Mouse (Mus musculus): ENCODE results near the gene Akr1a1.
"Not testable (repeated sequence)": the region's sequence is repeated elsewhere in the genome, so short reads cannot be mapped to it uniquely, and the experiment has no call there.

Gene Akr1a1

DNA sequence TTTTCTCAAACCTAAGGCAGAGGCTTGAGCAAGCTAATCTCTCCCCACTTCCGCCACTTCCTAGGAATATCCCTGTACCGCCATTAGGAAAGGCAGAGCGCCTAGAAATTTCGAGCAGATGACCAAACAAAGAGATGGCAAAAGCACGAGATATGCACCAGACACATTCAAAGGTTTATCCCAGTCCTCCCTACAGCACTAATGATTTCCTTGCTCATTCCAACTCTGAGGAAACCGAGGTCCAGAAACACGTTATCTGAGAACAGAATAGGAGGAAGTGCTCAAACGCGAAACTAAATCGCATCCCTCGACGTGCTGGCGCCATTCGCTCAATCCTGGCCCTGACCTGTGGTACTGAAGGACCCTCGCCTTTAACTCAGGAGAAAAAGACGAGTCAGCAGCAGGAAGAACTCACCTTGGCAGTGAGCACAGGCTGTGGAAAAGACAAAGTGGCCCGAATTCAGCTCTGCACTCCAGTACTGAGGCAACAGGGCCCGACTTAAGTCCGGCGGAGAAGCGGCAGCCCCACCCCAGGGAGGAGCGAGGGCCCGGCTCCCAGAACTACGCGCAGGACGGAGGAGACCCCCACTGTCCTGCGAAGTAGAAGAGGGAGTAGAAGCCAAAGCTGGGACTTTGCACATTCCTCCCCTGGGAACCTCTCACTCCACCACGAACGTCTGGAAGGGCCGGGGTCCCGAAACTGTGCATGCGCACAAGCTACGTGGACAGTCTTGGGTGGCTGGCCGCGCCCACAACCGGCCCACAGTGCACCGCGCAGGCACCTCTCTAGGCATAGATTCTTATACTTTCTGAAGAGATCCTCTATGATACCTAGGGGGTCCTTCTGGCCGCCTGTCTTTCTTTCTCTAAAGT, at the start of gene Akr1a1:
Gene Akr1a1 (minus strand): TSS at position 757 of the 873 bp plus-strand sequence.
- DNase-seq (ENCODE audit: low spot score): peak; percentile 95

GRCm38 (mm10) chr4:116700964-116701363, 49.5 kb upstream of the Akr1a1 start:
- DNase-seq (ENCODE audit: low spot score): no peak

- DNase-seq (ENCODE audit: low spot score): no peak
Observed at GRCm38 (mm10) chr4:116698693-116699342, 47.3 kb upstream of the Akr1a1 start.

DNA sequence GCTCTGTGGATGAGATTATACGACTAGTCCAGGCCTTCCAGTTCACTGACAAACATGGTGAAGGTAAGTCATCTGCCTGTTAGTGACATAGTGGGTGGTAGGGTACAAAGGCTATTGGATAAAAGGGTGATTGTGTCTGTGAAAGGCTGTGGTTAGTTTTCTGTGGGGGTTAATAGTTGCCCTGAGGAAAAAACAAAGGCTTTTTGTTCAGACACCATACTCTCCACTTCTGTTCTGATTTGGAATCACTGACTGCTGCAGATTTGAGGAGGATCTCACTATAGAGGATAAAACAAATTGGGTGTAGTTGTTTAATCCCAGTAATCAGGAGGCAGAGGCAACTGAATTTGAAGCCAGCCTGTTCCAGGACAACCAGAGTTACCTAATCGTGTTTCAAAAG, 42.3 kb upstream of the Akr1a1 start:
- DNase-seq (ENCODE audit: low spot score): no peak

DNA sequence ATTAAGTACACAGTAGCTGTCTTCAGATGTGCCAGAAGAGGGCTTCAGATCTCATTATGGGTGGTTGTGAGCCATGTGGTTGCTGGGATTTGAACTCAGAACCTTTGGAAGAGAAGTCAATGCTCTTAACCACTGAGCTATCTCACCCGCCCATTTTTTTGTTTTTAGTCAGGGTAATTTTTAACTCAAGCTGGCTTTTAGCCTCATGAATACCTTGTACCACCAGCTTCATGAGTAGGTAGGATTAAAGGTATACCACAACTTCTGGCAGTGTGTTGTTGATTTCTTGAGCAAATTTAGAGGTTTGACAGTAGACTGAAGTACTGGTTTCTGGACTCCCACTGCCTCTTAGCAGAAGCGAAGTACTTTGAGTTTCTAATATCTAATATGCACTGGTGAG, 40.7 kb upstream of the Akr1a1 start:
- no peak for DNase-seq (ENCODE audit: low spot score)

DNA sequence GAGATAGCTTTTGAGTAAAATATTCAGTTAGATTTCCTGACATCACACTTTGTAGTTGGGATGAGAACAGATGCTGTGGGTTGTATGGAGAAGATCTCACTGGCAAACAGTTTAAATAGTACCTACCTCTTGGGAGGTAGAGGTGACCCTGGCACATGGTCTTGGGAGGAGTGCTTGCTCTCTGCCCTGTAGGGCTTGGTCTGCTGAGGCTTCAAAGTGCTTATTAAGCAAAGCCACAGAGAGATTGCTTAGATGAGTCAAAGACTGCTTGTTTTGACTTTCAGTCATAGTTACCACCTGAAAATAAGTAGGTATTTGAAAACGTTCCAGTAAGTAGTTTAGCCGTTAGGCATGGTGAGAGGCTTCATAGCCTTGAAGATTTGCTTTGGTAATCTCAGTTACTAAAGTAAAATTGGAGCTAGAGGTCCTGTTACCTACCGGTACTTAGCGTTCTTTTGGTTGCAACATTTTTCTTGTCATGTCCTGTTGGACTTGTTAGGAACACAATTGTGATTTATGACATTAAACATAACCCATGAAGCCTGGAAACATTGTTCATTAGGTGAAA, 37.9 kb upstream of the Akr1a1 start:
- no peak for DNase-seq (ENCODE audit: low spot score)

DNA sequence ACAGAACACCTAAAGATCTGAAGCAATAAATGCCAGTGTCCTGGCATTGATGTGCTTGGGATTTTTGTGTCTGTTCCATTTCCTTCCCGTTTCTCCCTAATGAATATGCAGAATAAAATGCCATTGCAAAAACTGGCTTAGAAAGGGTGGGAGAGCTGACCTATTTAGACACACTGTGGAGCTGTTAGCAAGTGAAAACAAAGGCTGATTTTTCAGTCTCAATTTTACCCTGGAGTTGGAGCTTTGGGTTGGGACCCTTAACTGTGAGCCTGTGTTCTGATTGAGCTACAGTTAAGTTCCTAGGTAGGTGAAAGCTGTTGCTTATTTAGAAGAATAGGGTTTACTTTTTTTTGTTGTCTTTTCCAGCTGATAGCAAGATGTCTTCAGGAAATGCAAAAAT, 35.6 kb upstream of the Akr1a1 start:
- no peak for DNase-seq (ENCODE audit: low spot score)

GRCm38 (mm10) chr4:116685402-116686061, 34.1 kb upstream of the Akr1a1 start, which contains the start of gene Prdx1:
Gene Prdx1 (plus strand): TSS chr4:116685544.
- DNase-seq (ENCODE audit: low spot score): peak; percentile 96

DNA sequence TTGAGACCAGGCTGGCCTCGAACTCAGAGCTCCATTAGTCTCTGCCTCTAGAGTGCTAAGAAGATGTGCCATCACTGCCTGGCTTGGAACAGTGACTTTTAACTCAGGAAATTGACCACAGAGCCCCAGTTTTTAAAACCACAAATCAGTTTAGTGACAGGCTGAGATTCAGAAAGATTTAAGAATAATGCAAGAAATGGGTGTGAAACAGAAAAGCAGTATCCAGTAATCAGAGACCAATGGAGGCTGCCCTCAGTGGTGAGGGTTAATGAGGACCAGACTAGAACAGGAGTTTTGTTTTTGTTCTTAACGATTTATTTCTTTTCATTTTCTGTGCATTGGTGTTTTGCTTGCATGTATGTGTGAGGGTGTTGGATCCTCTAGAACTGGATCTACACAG, 33.2 kb upstream of the Akr1a1 start:
- no peak for DNase-seq (ENCODE audit: low spot score)

- no peak for DNase-seq (ENCODE audit: low spot score)
Observed at GRCm38 (mm10) chr4:116683957-116684356, 32.5 kb upstream of the Akr1a1 start.

DNA sequence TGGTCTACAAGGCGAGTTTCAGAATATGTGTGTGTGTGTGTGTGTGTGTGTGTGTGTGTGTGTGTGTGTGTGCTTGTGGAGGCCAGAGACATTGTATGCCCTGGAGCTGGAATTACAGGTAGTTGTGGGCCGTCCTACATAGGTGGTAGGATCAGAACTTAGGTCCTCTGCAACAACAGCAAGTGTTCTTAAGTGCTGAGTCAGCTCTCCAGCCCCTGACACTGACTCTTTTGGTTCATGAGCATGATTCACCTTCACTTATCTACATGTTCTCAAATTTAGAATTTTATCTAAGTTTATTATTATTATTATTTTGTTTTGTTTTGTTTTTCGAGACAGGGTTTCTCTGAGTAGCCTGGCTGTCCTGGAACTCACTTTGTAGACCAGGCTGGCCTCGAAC, 29.0 kb upstream of the Akr1a1 start:
- not testable (repeated sequence) for DNase-seq (ENCODE audit: low spot score)

- no peak for DNase-seq (ENCODE audit: low spot score)
Observed at GRCm38 (mm10) chr4:116679141-116679540, 27.7 kb upstream of the Akr1a1 start.

DNA sequence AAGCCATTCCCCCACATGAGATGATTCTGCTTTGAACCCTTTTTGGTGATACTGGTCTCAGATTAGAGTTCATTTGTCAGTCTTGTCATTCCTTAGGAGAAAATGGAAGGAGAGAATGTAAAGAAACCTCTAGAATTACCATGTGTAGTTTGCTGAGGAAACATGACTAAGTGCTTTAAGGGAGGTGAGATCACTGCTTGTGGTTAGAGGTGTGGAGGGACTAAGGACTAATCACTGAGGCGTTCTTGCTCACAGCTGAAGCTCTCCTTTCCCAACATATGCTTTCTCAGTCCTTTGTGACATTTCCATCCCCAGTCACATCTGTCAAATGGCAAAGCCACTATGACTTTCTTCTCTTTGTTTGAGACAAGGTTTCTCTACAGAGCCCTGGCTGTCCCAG, 26.3 kb upstream of the Akr1a1 start:
- DNase-seq (ENCODE audit: low spot score): no peak

DNA sequence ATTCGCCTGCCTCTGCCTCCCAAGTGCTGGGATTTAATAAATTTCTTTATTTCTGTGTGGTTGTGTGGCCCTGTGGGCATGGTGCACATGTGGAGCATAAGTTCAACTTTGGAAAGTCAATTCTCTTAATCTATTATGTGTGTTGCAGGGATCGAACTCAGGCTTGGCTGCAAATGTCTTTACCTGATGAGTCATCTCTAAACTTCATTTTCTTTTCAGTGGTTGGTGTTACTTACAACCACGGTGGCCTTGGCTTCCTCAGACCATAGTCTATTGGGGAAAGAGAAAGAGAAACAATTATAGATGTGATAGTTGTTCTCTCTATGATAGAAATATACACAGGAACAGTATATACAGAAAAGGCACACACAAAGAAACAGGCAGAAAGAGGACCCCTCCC, 24.5 kb upstream of the Akr1a1 start:
- no peak for DNase-seq (ENCODE audit: low spot score)

DNA sequence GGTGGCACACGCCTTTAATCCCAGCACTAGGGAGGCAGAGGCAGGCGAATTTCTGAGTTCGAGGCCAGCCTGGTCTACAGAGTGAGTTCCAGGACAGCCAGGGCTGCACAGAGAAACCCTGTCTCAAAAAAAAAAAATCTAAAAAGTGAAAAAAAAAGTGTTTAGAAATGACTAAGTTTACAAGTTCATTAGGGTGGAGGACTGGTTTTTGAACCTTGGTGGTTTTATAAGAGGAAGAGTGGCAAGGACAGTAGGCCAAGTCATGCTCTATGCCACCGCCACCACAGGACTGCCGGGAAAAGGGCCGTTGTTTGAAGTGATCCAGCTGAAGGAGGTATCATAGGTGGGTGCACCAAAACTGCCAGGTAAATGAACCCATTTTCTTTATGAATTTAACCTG, 23.3 kb upstream of the Akr1a1 start:
- not testable (repeated sequence) for DNase-seq (ENCODE audit: low spot score)

DNA sequence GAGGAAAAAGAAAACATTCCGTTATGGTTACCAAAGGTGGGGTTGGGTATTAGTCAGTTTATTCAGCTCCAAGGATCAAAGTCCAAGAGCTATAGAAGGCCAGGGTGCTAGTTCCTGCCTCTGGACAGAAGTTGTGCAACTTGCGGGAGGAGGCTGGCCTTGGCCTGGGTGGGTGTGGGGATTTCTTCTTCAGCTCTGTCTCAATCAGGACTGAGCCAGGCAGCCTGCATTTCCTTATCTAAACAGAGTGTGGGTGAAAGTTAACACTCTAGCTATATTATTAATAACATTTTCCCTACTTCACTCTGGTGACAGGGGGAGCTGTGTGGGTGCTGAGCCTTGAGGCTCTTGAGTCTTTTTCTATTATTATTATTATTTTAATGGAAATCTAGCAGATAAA, 21.3 kb upstream of the Akr1a1 start:
- no peak for DNase-seq (ENCODE audit: low spot score)

DNA sequence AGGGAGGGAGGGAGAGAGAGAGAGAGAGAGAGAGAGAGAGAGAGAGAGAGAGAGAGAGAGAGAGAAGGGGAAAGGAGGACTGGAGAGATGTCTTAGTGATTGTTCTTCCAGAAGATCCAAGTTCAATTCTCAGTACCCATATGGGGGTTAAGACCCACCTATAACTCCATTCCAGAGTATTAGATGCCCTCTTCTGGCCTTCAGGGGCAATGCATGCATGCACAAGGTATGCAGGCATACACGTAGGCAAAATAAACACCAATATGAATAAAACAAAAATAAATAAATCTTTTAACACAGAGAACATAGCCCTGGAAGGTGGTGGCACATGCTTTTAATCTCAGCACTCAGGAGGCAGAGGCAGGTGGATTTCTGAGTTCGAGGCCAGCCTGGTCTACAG, 17.8 kb upstream of the Akr1a1 start:
- peak; percentile 37 for DNase-seq (ENCODE audit: low spot score)

GRCm38 (mm10) chr4:116668145-116668544, 16.7 kb upstream of the Akr1a1 start:
- DNase-seq (ENCODE audit: low spot score): no peak

DNA sequence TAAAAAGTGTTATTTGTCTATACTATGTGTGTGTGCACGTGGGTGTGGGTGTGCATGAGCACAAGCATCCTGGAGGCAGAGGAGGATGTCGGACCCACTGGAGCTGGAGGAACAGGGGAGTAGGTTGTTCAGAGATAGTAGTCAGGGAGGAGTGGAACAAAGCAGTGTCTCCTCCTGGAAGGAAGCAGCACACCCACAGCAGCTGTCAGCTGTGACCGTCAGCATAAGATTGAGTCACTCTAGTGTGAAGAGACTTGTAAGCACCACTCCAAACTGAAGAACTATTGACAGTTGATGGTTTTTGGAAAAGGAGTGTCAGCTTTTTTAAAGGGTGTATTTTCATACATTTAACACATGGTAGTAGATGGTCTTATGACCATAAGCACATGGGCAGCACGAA, 15.1 kb upstream of the Akr1a1 start:
- DNase-seq (ENCODE audit: low spot score): no peak

DNA sequence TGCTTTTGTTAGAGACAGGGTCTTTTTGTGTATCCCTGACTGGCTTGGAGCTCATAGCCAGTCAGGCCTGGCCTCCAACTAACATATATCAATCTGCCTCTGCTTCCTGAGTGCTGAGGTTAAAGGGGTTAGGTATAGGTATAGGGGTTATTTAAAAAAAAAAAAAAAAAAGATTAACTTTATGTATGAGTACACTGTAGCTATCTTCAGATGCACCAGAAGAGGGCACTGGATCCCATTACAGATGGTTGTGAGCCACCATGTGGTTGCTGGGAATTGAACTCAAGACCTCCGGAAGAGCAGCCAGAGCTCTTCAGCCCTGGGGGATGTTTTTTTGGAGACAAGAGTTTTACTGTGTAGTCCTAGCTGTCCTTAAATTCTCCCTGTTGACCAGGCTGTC, 10.5 kb upstream of the Akr1a1 start:
- no peak for DNase-seq (ENCODE audit: low spot score)

- DNase-seq (ENCODE audit: low spot score): no peak
Observed at GRCm38 (mm10) chr4:116660829-116661228, 9.3 kb upstream of the Akr1a1 start.

DNA sequence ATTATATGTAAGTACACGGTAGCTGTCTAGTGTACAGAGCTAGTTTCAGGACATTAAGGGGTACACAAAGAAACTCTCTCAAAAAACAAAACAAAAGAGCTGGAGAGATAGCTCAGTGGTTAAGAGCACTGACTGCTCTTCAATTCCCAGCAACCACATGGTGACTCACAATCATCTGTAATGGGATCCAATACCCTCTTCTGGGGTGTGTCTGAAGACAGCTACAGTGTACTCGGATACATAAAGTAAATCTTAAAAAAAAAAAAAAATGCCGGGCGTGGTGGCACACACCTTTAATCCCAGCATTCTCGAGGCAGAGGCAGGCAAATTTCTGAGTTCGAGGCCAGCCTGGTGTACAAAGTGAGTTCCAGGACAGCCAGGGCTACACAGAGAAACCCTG, 8.4 kb upstream of the Akr1a1 start:
- DNase-seq (ENCODE audit: low spot score): not testable (repeated sequence)

GRCm38 (mm10) chr4:116659474-116659873, 8.0 kb upstream of the Akr1a1 start:
- DNase-seq (ENCODE audit: low spot score): no peak

All from retina, embryonic 14.5 days (tissue).